Mouse (Mus musculus) adrenal gland, postnatal 14 days (tissue): Measurements from ENCODE around the gene Neurod1. TPM values are rescaled to one million over a fixed set of nuclear protein-coding genes. Genes with fewer than 3 reads are reported as not detected.

Source experiments
- DNase-seq: peaks from one replicate; pipeline ENCODE4 v3.0.0; 2021; ENCODE audit warnings: mixed read lengths
- total RNA-seq: library from RNA; stranded (reverse); gene quantifications from 2 replicates; pipeline ENCODE4 v1.2.3, GENCODE M21; 2021

The Neurod1 gene
- total RNA-seq, 1 experiment from 2014 or later: not detected

- no peak for DNase-seq
Observed at GRCm38 (mm10) chr2:79443401-79443800, 13.2 kb downstream of the Neurod1 start.

- no peak for DNase-seq
Observed at GRCm38 (mm10) chr2:79442906-79443305, 13.6 kb downstream of the Neurod1 start.

- DNase-seq: no peak
Observed at GRCm38 (mm10) chr2:79442227-79442626, 14.3 kb downstream of the Neurod1 start.

- no peak for DNase-seq
Observed at GRCm38 (mm10) chr2:79430061-79430460, 26.5 kb downstream of the Neurod1 start.

GRCm38 (mm10) chr2:79429650-79430049 is 26.9 kb downstream of the Neurod1 start:
- peak; percentile 29 for DNase-seq

- DNase-seq: no peak
Observed at GRCm38 (mm10) chr2:79429108-79429507, 27.4 kb downstream of the Neurod1 start.

GRCm38 (mm10) chr2:79428569-79429104 is 27.9 kb downstream of the Neurod1 start:
- DNase-seq: peak; percentile 15

- DNase-seq: no peak
Observed at GRCm38 (mm10) chr2:79428022-79428421, 28.5 kb downstream of the Neurod1 start.

GRCm38 (mm10) chr2:79421696-79422095 is 34.9 kb downstream of the Neurod1 start:
- no peak for DNase-seq

GRCm38 (mm10) chr2:79414505-79414904 is 42.0 kb downstream of the Neurod1 start:
- no peak for DNase-seq

GRCm38 (mm10) chr2:79410903-79411255 is 45.7 kb downstream of the Neurod1 start:
- no peak for DNase-seq

- no peak for DNase-seq
Observed at GRCm38 (mm10) chr2:79410247-79410902, 46.2 kb downstream of the Neurod1 start.

- no peak for DNase-seq
Observed at GRCm38 (mm10) chr2:79405661-79406405, 50.7 kb downstream of the Neurod1 start.

Other genes starting within 250 kb of the Neurod1 start
- 4.0 and 12.0 TPM in 2 replicates for gene Itga4, start 201.3 kb downstream of the Neurod1 start, total RNA-seq
- gene Cerkl, start within 50 bp of the Neurod1 start, total RNA-seq: 6.1 TPM in 2 replicates
- gene Itprid2, start 178.6 kb upstream of the Neurod1 start, total RNA-seq: 48.5 and 54.2 TPM in 2 replicates